Mouse (Mus musculus): ENCODE measurements around the gene Asb11. TPM values are rescaled to one million over a fixed set of nuclear protein-coding genes. Genes with fewer than 3 reads are reported as not detected.

The Asb11 gene
- polyA plus RNA-seq, 1 experiment from 2014 or later, result 0.11 TPM

DNA sequence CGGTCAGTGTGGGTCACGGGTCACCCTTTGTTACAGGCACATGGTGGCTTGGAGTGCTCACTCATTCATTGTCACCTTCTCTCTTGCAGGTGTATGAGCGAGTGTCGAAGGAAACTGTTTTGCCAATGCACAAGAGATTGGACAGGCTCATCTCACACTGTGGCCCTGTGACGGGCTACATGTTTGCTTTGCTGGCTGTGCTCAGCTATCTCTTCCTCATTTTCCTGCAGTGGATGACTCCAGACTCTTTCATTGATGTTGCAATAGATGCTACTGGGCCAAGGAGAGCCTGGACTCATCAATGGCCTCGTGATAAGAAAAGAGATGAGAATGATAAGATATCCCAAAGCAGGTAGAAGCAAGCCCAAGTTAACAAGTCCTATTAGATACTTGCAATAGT lies 5.3 kb upstream of the Asb11 start:
- DNase-seq (ENCODE audit: low spot score) (no peak), ATAC-seq (ENCODE audit: insufficient number of reproducible peaks, low FRiP score, low TSS enrichment, low read depth) (no peak)

DNA sequence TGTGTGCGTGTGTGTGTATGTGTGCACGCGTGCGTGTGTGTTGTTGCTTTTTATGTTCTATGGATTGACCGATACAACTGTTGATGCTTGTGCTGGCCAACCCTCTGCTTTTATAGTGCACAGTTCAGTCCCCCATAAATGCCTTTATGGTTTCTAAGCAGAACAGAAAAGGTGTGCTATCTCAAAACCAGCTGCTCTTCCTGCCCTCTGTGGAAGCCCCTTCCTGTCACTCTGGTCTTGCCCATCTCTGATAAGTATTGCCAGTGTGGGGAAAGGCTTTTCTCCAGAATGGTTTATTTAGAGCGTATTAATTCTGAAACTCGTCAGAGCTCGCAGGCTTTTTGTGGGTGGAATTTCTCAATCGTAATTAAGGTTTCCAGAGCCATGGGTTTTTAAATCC lies 4.1 kb upstream of the Asb11 start:
- Histone ChIP-seq H3K4me2 (ENCODE audit: low read depth, severe bottlenecking) (no peak overlapping the region), H3K27me3 (ENCODE audit: control insufficient read depth, insufficient read depth, low read length) (peaks cover 2% of the 10 kb centered on the region; the same call in 1 of the 2 replicates), H3K9ac (ENCODE audit: low read length) (no peak overlapping the region), H3K4me1 (ENCODE audit: control insufficient read depth, insufficient read depth, low read length) (no peaks in the 10 kb centered on the region), H3K4me3 (ENCODE audit: low read depth, low read length) (no peak overlapping the region), H3K27ac (replicated peaks; ENCODE audit: low read depth, low read length) (no peak overlapping the region), H3K36me3 (ENCODE audit: control insufficient read depth, insufficient read depth, low read length) (0 out of 2 replicates have a peak, but pooled peaks cover 2% of the 10 kb centered on the region), H3K9me3 (ENCODE audit: control insufficient read depth, low read length) (no peaks in the 10 kb centered on the region)
- WGBS, result 92% methylated on average over 9 of the region's 9 CpGs
- ATAC-seq (ENCODE audit: insufficient number of reproducible peaks, low FRiP score, low TSS enrichment, low read depth) (no peak), DNase-seq (ENCODE audit: low spot score) (no peak)

More for the DNA sequence above, 5.3 kb upstream of the Asb11 start:
- Histone ChIP-seq H3K27me3 (ENCODE audit: control insufficient read depth, insufficient read depth, low read length) (peaks cover 2% of the 10 kb centered on the region; the same call in 1 of the 2 replicates), H3K4me1 (ENCODE audit: control insufficient read depth, insufficient read depth, low read length) (no peaks in the 10 kb centered on the region), H3K4me3 (ENCODE audit: low read depth, low read length) (no peak overlapping the region), H3K4me2 (ENCODE audit: low read depth, severe bottlenecking) (no peak overlapping the region), H3K9ac (ENCODE audit: low read length) (no peak overlapping the region), H3K9me3 (ENCODE audit: control insufficient read depth, low read length) (no peaks in the 10 kb centered on the region), H3K36me3 (ENCODE audit: control insufficient read depth, insufficient read depth, low read length) (0 out of 2 replicates have a peak, but pooled peaks cover 2% of the 10 kb centered on the region), H3K27ac (replicated peaks; ENCODE audit: low read depth, low read length) (no peak overlapping the region)
- 89% methylated on average over 6 of the region's 6 CpGs for WGBS

- no peak overlapping the region for H3K4me2 ChIP-seq (ENCODE audit: low read depth, severe bottlenecking)
- WGBS, result 86% methylated on average over 7 of the region's 7 CpGs
- H3K36me3 ChIP-seq (ENCODE audit: control insufficient read depth, insufficient read depth, low read length), result no peaks in the 10 kb centered on the region
- no peak overlapping the region for H3K9ac ChIP-seq (ENCODE audit: low read length)
- no peak overlapping the region for H3K27ac ChIP-seq (replicated peaks; ENCODE audit: low read depth, low read length)
- no peaks in the 10 kb centered on the region for H3K9me3 ChIP-seq (ENCODE audit: control insufficient read depth, low read length)
- ATAC-seq (ENCODE audit: insufficient number of reproducible peaks, low FRiP score, low TSS enrichment, low read depth) (no peak), DNase-seq (ENCODE audit: low spot score) (no peak)
- H3K4me3 ChIP-seq (ENCODE audit: low read depth, low read length), result no peak overlapping the region
- H3K4me1 ChIP-seq (ENCODE audit: control insufficient read depth, insufficient read depth, low read length), result no peaks in the 10 kb centered on the region
- H3K27me3 ChIP-seq (ENCODE audit: control insufficient read depth, insufficient read depth, low read length), result peaks cover 12% of the 10 kb centered on the region
Observed at GRCm38 (mm10) chrX:164439462-164439861, 2.7 kb downstream of the Asb11 start.

DNA sequence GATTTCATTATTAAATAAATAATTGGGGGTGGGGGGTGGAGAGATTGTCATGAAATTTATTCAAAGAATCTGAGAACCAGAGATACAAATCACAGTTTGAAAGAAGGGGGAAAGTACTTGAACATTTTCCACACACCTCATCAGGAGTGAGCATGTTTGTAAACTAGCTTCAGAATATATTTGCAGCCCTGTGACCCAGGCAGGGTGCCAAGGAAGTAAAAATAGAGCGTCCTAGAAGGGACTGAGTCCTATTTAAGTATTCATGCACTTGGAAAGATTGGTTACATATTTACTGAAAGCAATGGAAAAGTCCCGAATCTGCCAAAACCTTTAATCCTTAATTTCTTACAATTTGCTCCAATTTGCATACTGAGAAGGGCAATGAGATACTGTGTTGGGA lies 3.3 kb downstream of the Asb11 start:
- WGBS, result 80% methylated on average over 2 of the region's 2 CpGs
- H3K4me2 ChIP-seq (ENCODE audit: low read depth, severe bottlenecking), result no peak overlapping the region
- H3K4me1 ChIP-seq (ENCODE audit: control insufficient read depth, insufficient read depth, low read length), result no peaks in the 10 kb centered on the region
- ATAC-seq (ENCODE audit: insufficient number of reproducible peaks, low FRiP score, low TSS enrichment, low read depth) (no peak), DNase-seq (ENCODE audit: low spot score) (no peak)
- H3K9ac ChIP-seq (ENCODE audit: low read length), result no peak overlapping the region
- H3K9me3 ChIP-seq (ENCODE audit: control insufficient read depth, low read length), result no peaks in the 10 kb centered on the region
- H3K27me3 ChIP-seq (ENCODE audit: control insufficient read depth, insufficient read depth, low read length), result peaks cover 12% of the 10 kb centered on the region
- no peak overlapping the region for H3K4me3 ChIP-seq (ENCODE audit: low read depth, low read length)
- H3K27ac ChIP-seq (replicated peaks; ENCODE audit: low read depth, low read length), result no peak overlapping the region
- H3K36me3 ChIP-seq (ENCODE audit: control insufficient read depth, insufficient read depth, low read length), result no peaks in the 10 kb centered on the region

DNA sequence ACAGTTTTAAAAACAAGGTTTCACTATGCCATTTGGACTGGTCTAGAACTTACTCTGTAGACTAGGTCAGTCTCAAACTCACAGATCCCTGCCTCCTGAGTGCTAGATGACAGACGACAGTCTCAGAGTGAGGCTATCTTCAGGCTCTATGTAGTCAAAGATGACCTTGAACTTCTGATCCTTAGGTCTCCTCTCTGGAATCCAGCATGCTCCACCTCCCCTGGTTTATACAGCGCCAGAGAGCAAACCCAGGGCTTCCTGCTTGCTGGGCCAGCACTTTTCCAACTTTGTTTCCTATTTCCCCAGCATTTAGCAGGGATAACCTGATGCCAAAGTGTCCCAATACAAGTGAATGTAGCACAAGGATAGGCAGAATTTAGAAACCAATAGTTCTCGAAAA lies 3.9 kb downstream of the Asb11 start:
- no peak overlapping the region for H3K4me2 ChIP-seq (ENCODE audit: low read depth, severe bottlenecking)
- WGBS, result 77% methylated on average over 3 of the region's 3 CpGs
- no peak for ATAC-seq (ENCODE audit: insufficient number of reproducible peaks, low FRiP score, low TSS enrichment, low read depth)
- H3K9me3 ChIP-seq (ENCODE audit: control insufficient read depth, low read length), result no peaks in the 10 kb centered on the region
- no peaks in the 10 kb centered on the region for H3K4me1 ChIP-seq (ENCODE audit: control insufficient read depth, insufficient read depth, low read length)
- H3K4me3 ChIP-seq (ENCODE audit: low read depth, low read length), result no peak overlapping the region
- H3K36me3 ChIP-seq (ENCODE audit: control insufficient read depth, insufficient read depth, low read length), result no peaks in the 10 kb centered on the region
- H3K27ac ChIP-seq (replicated peaks; ENCODE audit: low read depth, low read length), result no peak overlapping the region
- H3K27me3 ChIP-seq (ENCODE audit: control insufficient read depth, insufficient read depth, low read length), result peaks cover 12% of the 10 kb centered on the region
- DNase-seq (ENCODE audit: low spot score), result no peak
- H3K9ac ChIP-seq (ENCODE audit: low read length), result no peak overlapping the region

DNA sequence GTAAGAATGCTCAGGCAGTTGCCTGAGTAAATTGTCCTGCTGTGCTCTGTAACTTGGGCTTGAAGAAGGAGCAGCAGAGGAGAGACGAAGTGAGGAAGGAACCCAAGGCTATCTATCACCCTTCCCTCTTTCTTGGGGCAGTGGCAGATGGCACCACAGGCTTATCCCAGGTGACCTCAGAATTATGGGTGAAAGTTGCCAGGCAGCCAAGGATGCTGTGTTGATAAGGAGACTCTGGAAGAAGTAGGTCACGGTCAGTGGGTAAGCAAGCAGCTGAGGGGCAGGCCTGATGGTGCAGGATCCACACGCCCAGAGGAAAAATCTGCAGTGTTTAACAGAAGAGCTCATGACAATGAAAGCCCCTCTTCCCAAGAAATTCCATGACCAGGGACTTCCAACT lies 4.5 kb downstream of the Asb11 start:
- Histone ChIP-seq H3K27me3 (ENCODE audit: control insufficient read depth, insufficient read depth, low read length) (peaks cover 11% of the 10 kb centered on the region; the same call in 1 of the 2 replicates), H3K36me3 (ENCODE audit: control insufficient read depth, insufficient read depth, low read length) (no peaks in the 10 kb centered on the region), H3K4me2 (ENCODE audit: low read depth, severe bottlenecking) (no peak overlapping the region), H3K9ac (ENCODE audit: low read length) (no peak overlapping the region), H3K27ac (replicated peaks; ENCODE audit: low read depth, low read length) (no peak overlapping the region), H3K4me3 (ENCODE audit: low read depth, low read length) (no peak overlapping the region), H3K9me3 (ENCODE audit: control insufficient read depth, low read length) (no peaks in the 10 kb centered on the region), H3K4me1 (ENCODE audit: control insufficient read depth, insufficient read depth, low read length) (no peaks in the 10 kb centered on the region)
- DNase-seq (ENCODE audit: low spot score), result no peak
- no peak for ATAC-seq (ENCODE audit: insufficient number of reproducible peaks, low FRiP score, low TSS enrichment, low read depth)
- 67% methylated on average over 3 of the region's 3 CpGs for WGBS

GRCm38 (mm10) chrX:164445601-164446000 lies 8.8 kb downstream of the Asb11 start:
- WGBS, result 76% methylated on average over 12 of the region's 12 CpGs
- no peaks in the 10 kb centered on the region for H3K4me1 ChIP-seq (ENCODE audit: control insufficient read depth, insufficient read depth, low read length)

DNA sequence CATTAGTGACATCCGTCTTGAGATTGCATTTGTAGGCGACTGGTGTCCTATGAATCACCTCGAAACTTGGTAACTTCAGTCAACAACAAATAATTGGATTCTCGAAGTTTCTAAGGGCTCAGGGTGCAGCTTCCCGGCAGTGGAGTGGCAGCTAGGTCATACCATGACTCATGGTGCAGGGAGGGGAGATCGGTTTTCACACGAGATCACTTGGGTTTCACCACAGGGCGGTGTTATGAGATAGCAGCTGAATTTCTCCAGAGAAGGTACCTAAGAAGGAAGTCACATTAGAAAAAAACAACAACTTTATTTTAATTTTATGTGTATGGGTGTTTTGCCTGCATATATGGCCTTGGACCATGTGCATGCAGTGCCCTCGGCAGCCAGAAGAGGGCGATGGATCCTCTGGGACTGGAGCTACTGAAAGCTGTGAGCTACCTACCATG lies 9.3 kb downstream of the Asb11 start:
- DNase-seq (ENCODE audit: low spot score) (no peak), ATAC-seq (ENCODE audit: insufficient number of reproducible peaks, low FRiP score, low TSS enrichment, low read depth) (no peak)
- Histone ChIP-seq H3K9me3 (ENCODE audit: control insufficient read depth, low read length) (no peaks in the 10 kb centered on the region), H3K4me3 (ENCODE audit: low read depth, low read length) (no peak overlapping the region), H3K9ac (ENCODE audit: low read length) (no peak overlapping the region), H3K27me3 (ENCODE audit: control insufficient read depth, insufficient read depth, low read length) (peaks cover 5% of the 10 kb centered on the region; the same call in 1 of the 2 replicates), H3K4me2 (ENCODE audit: low read depth, severe bottlenecking) (no peak overlapping the region), H3K4me1 (ENCODE audit: control insufficient read depth, insufficient read depth, low read length) (no peaks in the 10 kb centered on the region), H3K36me3 (ENCODE audit: control insufficient read depth, insufficient read depth, low read length) (no peaks in the 10 kb centered on the region), H3K27ac (replicated peaks; ENCODE audit: low read depth, low read length) (no peak overlapping the region)
- 78% methylated on average over 10 of the region's 10 CpGs for WGBS

More at GRCm38 (mm10) chrX:164445601-164446000, 8.8 kb downstream of the Asb11 start:
- ATAC-seq (ENCODE audit: insufficient number of reproducible peaks, low FRiP score, low TSS enrichment, low read depth), result no peak
- no peak overlapping the region for H3K9ac ChIP-seq (ENCODE audit: low read length)
- H3K27ac ChIP-seq (replicated peaks; ENCODE audit: low read depth, low read length), result no peak overlapping the region
- H3K4me3 ChIP-seq (ENCODE audit: low read depth, low read length), result no peak overlapping the region
- peaks cover 8% of the 10 kb centered on the region; the same call in 1 of the 2 replicates for H3K27me3 ChIP-seq (ENCODE audit: control insufficient read depth, insufficient read depth, low read length)
- no peaks in the 10 kb centered on the region for H3K9me3 ChIP-seq (ENCODE audit: control insufficient read depth, low read length)
- no peak overlapping the region for H3K4me2 ChIP-seq (ENCODE audit: low read depth, severe bottlenecking)
- DNase-seq (ENCODE audit: low spot score), result no peak
- no peaks in the 10 kb centered on the region for H3K36me3 ChIP-seq (ENCODE audit: control insufficient read depth, insufficient read depth, low read length)

Measured in limb, embryonic 11.5 days (tissue).